Mouse (Mus musculus): ENCODE results near the gene Wwox. TPM values are rescaled to one million over a fixed set of nuclear protein-coding genes. Genes with fewer than 3 reads are reported as not detected.

The Wwox gene
- polyA plus RNA-seq, 1 experiment = 11.3 TPM

DNA sequence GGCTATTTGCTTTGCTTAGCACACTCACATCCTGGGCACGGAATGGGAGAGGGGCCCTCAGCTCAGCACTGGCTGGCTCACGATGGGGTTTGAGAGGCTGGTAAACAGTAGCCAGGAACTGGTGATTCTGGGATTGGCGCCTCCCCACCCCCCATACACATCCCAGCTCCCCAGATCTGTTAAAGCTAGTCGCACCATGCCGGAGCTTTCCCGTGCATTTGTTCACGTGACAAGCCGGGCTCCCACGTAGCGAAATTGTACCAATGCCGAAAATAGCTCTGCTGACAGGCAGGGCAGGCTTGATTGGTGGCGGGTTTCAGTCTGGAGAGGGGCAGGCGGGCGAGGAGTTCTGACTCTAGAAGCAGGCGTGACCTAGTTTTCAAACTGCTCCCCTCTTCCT is 16.5 kb downstream of the Wwox start:
- no peak for TF ChIP-seq EP300 (IDR thresholded peaks at IDR 0.05; ENCODE audit: insufficient read depth, low read depth, low read length)
- H3K4me1 ChIP-seq (ENCODE audit: control insufficient read depth, insufficient read depth, low read length) = peaks cover 3% of the 10 kb centered on the region
- H3K36me3 ChIP-seq (ENCODE audit: control insufficient read depth, insufficient read depth, low read length, poor library complexity, severe bottlenecking) = no peaks in the 10 kb centered on the region; the same call in 1 of the 2 replicates
- H3K9ac ChIP-seq (ENCODE audit: low read depth, poor library complexity, severe bottlenecking) = 0 out of 2 replicates have a peak overlapping the region, but pooled peaks have one; percentile 52
- H3K27ac ChIP-seq (ENCODE audit: insufficient read depth, low read length) = no peak overlapping the region
- H3K27me3 ChIP-seq (ENCODE audit: control insufficient read depth, insufficient read depth, low read length, poor library complexity, severe bottlenecking) = no peaks in the 10 kb centered on the region
- H3K4me3 ChIP-seq (ENCODE audit: low read depth, low read length) = peak overlapping the region; percentile 73
- no peaks in the 10 kb centered on the region for H3K9me3 ChIP-seq (replicated peaks; ENCODE audit: control insufficient read depth, insufficient read depth, low read length, poor library complexity, severe bottlenecking)

- TF ChIP-seq EP300 (IDR thresholded peaks at IDR 0.05; ENCODE audit: insufficient read depth, low read depth, low read length) = no peak
- TF ChIP-seq POLR2A (IDR thresholded peaks at IDR 0.05; ENCODE audit: insufficient read depth, low read length) = no peak
- TF ChIP-seq CTCF (IDR thresholded peaks at IDR 0.05; ENCODE audit: low read depth, low read length) = no peak
- Histone ChIP-seq H3K27ac (ENCODE audit: insufficient read depth, low read length) (no peak overlapping the region), H3K9me3 (replicated peaks; ENCODE audit: control insufficient read depth, insufficient read depth, low read length, poor library complexity, severe bottlenecking) (no peaks in the 10 kb centered on the region), H3K27me3 (ENCODE audit: control insufficient read depth, insufficient read depth, low read length, poor library complexity, severe bottlenecking) (no peaks in the 10 kb centered on the region), H3K36me3 (ENCODE audit: control insufficient read depth, insufficient read depth, low read length, poor library complexity, severe bottlenecking) (no peaks in the 10 kb centered on the region), H3K4me1 (ENCODE audit: control insufficient read depth, insufficient read depth, low read length) (peaks cover 3% of the 10 kb centered on the region), H3K9ac (ENCODE audit: low read depth, poor library complexity, severe bottlenecking) (no peak overlapping the region), H3K4me3 (ENCODE audit: low read depth, low read length) (no peak overlapping the region)
Observed at GRCm38 (mm10) chr8:114458113-114458784, 18.8 kb downstream of the Wwox start.

GRCm38 (mm10) chr8:114460600-114460999 is 21.1 kb downstream of the Wwox start:
- TF ChIP-seq EP300 (IDR thresholded peaks at IDR 0.05; ENCODE audit: insufficient read depth, low read depth, low read length) = no peak
- no peak for TF ChIP-seq POLR2A (IDR thresholded peaks at IDR 0.05; ENCODE audit: insufficient read depth, low read length)
- TF ChIP-seq CTCF (IDR thresholded peaks at IDR 0.05; ENCODE audit: low read depth, low read length) = peak; percentile 64

DNA sequence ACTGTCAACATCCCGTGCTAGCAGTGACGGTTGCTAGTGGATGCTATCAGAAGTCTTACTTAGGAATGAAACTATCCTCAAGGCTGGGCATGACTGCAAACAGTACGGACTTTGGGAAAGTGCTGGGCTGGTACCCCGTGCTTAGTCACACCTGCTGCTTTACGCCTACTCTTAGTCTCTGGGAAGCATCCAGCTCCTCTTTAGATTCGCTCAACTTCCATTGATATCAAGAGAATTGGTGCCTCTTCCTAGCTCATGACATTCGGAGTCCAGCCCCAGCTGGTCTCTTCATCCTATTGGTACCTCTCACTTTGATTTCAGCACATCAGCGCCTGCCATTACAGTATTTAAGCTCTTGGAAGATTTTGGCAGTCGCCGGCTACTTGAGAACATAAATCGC is 23.1 kb downstream of the Wwox start:
- Histone ChIP-seq H3K4me3 (ENCODE audit: low read depth, low read length) (no peak overlapping the region), H3K36me3 (ENCODE audit: control insufficient read depth, insufficient read depth, low read length, poor library complexity, severe bottlenecking) (no peaks in the 10 kb centered on the region), H3K9me3 (replicated peaks; ENCODE audit: control insufficient read depth, insufficient read depth, low read length, poor library complexity, severe bottlenecking) (no peaks in the 10 kb centered on the region), H3K9ac (ENCODE audit: low read depth, poor library complexity, severe bottlenecking) (no peak overlapping the region), H3K27ac (ENCODE audit: insufficient read depth, low read length) (no peak overlapping the region), H3K27me3 (ENCODE audit: control insufficient read depth, insufficient read depth, low read length, poor library complexity, severe bottlenecking) (no peaks in the 10 kb centered on the region), H3K4me1 (ENCODE audit: control insufficient read depth, insufficient read depth, low read length) (peaks cover 3% of the 10 kb centered on the region)
- no peak for TF ChIP-seq POLR2A (IDR thresholded peaks at IDR 0.05; ENCODE audit: insufficient read depth, low read length)
- no peak for TF ChIP-seq EP300 (IDR thresholded peaks at IDR 0.05; ENCODE audit: insufficient read depth, low read depth, low read length)
- no peak for TF ChIP-seq CTCF (IDR thresholded peaks at IDR 0.05; ENCODE audit: low read depth, low read length)

More at GRCm38 (mm10) chr8:114460600-114460999, 21.1 kb downstream of the Wwox start:
- Histone ChIP-seq H3K27me3 (ENCODE audit: control insufficient read depth, insufficient read depth, low read length, poor library complexity, severe bottlenecking) (no peaks in the 10 kb centered on the region), H3K9me3 (replicated peaks; ENCODE audit: control insufficient read depth, insufficient read depth, low read length, poor library complexity, severe bottlenecking) (no peaks in the 10 kb centered on the region), H3K36me3 (ENCODE audit: control insufficient read depth, insufficient read depth, low read length, poor library complexity, severe bottlenecking) (no peaks in the 10 kb centered on the region), H3K9ac (ENCODE audit: low read depth, poor library complexity, severe bottlenecking) (no peak overlapping the region), H3K4me3 (ENCODE audit: low read depth, low read length) (no peak overlapping the region), H3K4me1 (ENCODE audit: control insufficient read depth, insufficient read depth, low read length) (peaks cover 3% of the 10 kb centered on the region), H3K27ac (ENCODE audit: insufficient read depth, low read length) (no peak overlapping the region)

DNA sequence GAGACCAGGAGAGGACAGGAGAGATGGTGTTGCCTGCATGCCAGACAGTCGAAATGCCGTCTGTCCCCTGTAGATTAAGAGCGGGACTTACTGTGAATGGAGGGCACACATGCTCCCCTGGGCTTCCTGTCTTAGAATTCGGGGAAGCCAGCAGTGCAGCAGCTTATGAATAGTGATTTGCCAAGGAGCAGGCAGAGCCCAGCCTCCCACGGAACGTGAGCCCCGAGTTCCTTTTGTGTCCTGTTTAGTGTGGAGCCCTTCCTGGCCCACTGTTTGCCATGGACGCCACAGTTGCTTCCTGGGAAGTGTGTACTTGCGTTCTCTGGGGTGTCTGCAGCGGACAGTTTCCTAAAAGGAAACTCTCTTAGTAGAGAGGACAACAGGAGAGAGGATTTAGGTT is 23.9 kb downstream of the Wwox start:
- Histone ChIP-seq H3K36me3 (ENCODE audit: control insufficient read depth, insufficient read depth, low read length, poor library complexity, severe bottlenecking) (no peaks in the 10 kb centered on the region), H3K4me1 (ENCODE audit: control insufficient read depth, insufficient read depth, low read length) (peaks cover 3% of the 10 kb centered on the region), H3K27ac (ENCODE audit: insufficient read depth, low read length) (no peak overlapping the region), H3K27me3 (ENCODE audit: control insufficient read depth, insufficient read depth, low read length, poor library complexity, severe bottlenecking) (no peaks in the 10 kb centered on the region), H3K9me3 (replicated peaks; ENCODE audit: control insufficient read depth, insufficient read depth, low read length, poor library complexity, severe bottlenecking) (no peaks in the 10 kb centered on the region), H3K9ac (ENCODE audit: low read depth, poor library complexity, severe bottlenecking) (no peak overlapping the region), H3K4me3 (ENCODE audit: low read depth, low read length) (no peak overlapping the region)
- no peak for TF ChIP-seq POLR2A (IDR thresholded peaks at IDR 0.05; ENCODE audit: insufficient read depth, low read length)
- TF ChIP-seq CTCF (IDR thresholded peaks at IDR 0.05; ENCODE audit: low read depth, low read length) = no peak
- no peak for TF ChIP-seq EP300 (IDR thresholded peaks at IDR 0.05; ENCODE audit: insufficient read depth, low read depth, low read length)

GRCm38 (mm10) chr8:114468526-114469207 is 29.2 kb downstream of the Wwox start:
- no peaks in the 10 kb centered on the region for H3K27me3 ChIP-seq (ENCODE audit: control insufficient read depth, insufficient read depth, low read length, poor library complexity, severe bottlenecking)
- no peak overlapping the region for H3K4me3 ChIP-seq (ENCODE audit: low read depth, low read length)
- TF ChIP-seq POLR2A (IDR thresholded peaks at IDR 0.05; ENCODE audit: insufficient read depth, low read length) (no peak), CTCF (IDR thresholded peaks at IDR 0.05; ENCODE audit: low read depth, low read length) (no peak), EP300 (IDR thresholded peaks at IDR 0.05; ENCODE audit: insufficient read depth, low read depth, low read length) (no peak)
- no peaks in the 10 kb centered on the region for H3K9me3 ChIP-seq (replicated peaks; ENCODE audit: control insufficient read depth, insufficient read depth, low read length, poor library complexity, severe bottlenecking)
- no peaks in the 10 kb centered on the region for H3K4me1 ChIP-seq (ENCODE audit: control insufficient read depth, insufficient read depth, low read length)
- no peaks in the 10 kb centered on the region; the same call in 1 of the 2 replicates for H3K36me3 ChIP-seq (ENCODE audit: control insufficient read depth, insufficient read depth, low read length, poor library complexity, severe bottlenecking)
- H3K27ac ChIP-seq (ENCODE audit: insufficient read depth, low read length) = no peak overlapping the region
- H3K9ac ChIP-seq (ENCODE audit: low read depth, poor library complexity, severe bottlenecking) = no peak overlapping the region

All from ES-Bruce4 (cell line).